8 mouse cellular contexts compared by ENCODE assay signal in the genomic region with DNA sequence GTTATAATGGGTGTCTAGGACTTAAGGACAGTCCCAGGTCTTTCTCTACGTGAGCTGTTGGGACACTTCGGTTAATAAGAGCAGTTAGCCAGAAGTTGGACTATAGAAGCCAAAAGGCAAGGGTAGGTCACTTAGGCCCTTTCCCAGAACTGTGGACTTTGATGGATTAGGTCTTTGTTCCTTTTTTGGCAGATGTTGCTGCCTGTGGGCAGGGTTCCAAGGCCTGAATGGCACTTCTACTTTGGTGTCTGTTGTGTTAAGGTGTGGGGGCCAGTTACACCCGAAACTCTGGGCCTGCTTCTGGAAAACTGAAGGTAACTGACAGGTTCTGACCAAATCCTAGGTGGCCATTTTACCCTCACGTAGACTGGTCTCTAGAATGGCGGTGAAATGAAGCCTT.
DNase-seq lines count a peak whose midpoint lies in the region; ATAC-seq lines count a peak whose summit lies in the region.

No protein-coding gene starts in this region.

- H3K9me3 ChIP-seq in forebrain, embryonic 10.5 days, result no peaks in the 10 kb centered on the region
- H3K9me3 ChIP-seq in forebrain, embryonic 16.5 days (ENCODE audit: control insufficient read depth, low read length), result no peaks in the 10 kb centered on the region

- H3K27ac ChIP-seq in forebrain, embryonic 10.5 days, result 0 out of 2 replicates have a peak overlapping the region, but pooled peaks have one; percentile 20
- no peak overlapping the region for H3K27ac ChIP-seq in forebrain, embryonic 16.5 days (ENCODE audit: low read length)

- DNase-seq in forebrain, embryonic 10.5 days (ENCODE audit: extremely low spot score, low spot score), result no peak
- peak; percentile 41 for DNase-seq in ovary, adult 18-20 months (ENCODE audit: low spot score)
- no peak for DNase-seq in ovary, postnatal 10 days (ENCODE audit: low spot score)
- DNase-seq in kidney, postnatal 4 days, result peak; percentile 36 to 63
- no peak for DNase-seq in thymus, postnatal 14 days
- DNase-seq in frontal cortex, adult 2 months (ENCODE audit: extremely low spot score in 1 of 2, low spot score in 1 of 2), result no peak

- WGBS in forebrain, embryonic 10.5 days, result 85% methylated on average over 5 of the region's 5 CpGs
- 46% methylated on average over 5 of the region's 5 CpGs for WGBS in forebrain, embryonic 16.5 days

- H3K36me3 ChIP-seq in forebrain, embryonic 10.5 days (replicated peaks), result no peaks in the 10 kb centered on the region
- H3K36me3 ChIP-seq in forebrain, embryonic 16.5 days (ENCODE audit: control insufficient read depth, insufficient read depth), result no peaks in the 10 kb centered on the region

- peaks cover 6% of the 10 kb centered on the region for H3K4me1 ChIP-seq in forebrain, embryonic 10.5 days
- peaks cover 13% of the 10 kb centered on the region for H3K4me1 ChIP-seq in forebrain, embryonic 16.5 days (replicated peaks; ENCODE audit: control insufficient read depth, insufficient read depth, low read length)

- no peak overlapping the region for H3K4me3 ChIP-seq in forebrain, embryonic 10.5 days
- H3K4me3 ChIP-seq in forebrain, embryonic 16.5 days (replicated peaks; ENCODE audit: low read length), result no peak overlapping the region

- H3K27me3 ChIP-seq in forebrain, embryonic 10.5 days (ENCODE audit: poor library complexity, severe bottlenecking), result no peaks in the 10 kb centered on the region
- H3K27me3 ChIP-seq in forebrain, embryonic 16.5 days (replicated peaks; ENCODE audit: control insufficient read depth, insufficient read depth, low read length), result no peaks in the 10 kb centered on the region

- ATAC-seq in forebrain, embryonic 16.5 days, result no peak
- no peak for ATAC-seq in frontal cortex, adult (ENCODE audit: low TSS enrichment)

- no peak overlapping the region for H3K4me2 ChIP-seq in forebrain, embryonic 16.5 days (ENCODE audit: low read length)

- no peak overlapping the region for H3K9ac ChIP-seq in forebrain, embryonic 16.5 days (replicated peaks; ENCODE audit: low read depth, low read length)

Comparison
In these comparisons a context has a peak if more than half of its experiments do, and no peak if none do; other contexts are left out.
1. DNase-seq: peak in ovary, adult 18-20 months (single experiment) and kidney, postnatal 4 days (2 of 2); none in forebrain, embryonic 10.5 days (single experiment), ovary, postnatal 10 days (single experiment), thymus, postnatal 14 days (single experiment) and frontal cortex, adult 2 months (0 of 2).